Comparison of ENCODE assay signal across 10 mouse cellular contexts in the genomic region with DNA sequence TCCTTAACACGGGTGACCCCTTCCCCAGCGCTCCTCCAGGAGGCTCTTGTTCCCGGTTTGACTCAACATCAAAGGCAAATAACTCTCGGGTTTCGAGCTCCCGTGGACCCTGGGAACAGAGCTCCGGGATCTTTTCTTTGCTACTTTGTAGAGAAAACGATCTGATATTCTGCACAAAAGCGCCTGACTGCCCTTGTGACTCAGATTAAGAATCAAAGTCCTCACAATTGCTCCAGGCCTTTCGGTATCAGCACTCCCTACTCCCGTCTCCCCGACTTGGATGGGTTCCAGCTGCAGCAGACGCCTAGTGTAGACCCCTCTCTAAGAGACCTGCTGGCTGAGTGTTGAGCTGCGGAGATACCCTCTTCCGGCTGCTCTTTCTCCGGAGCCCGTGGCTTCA. TPM values are rescaled to one million over a fixed set of nuclear protein-coding genes. Genes with fewer than 3 reads are reported as not detected.
A peak's percentile ranks its signal among the peaks of the same experiment; 100 is the strongest.
DNase-seq lines count a peak whose midpoint lies in the region; ATAC-seq and TF ChIP-seq lines count a peak whose summit lies in the region.
"Had no signal": no experiment of that assay in that cellular context is flagged by ENCODE, and none has a peak within 500 bp of the region (broad histone marks: within the 10 kb centered on the region; RNA-seq: fewer than 3 reads in every experiment).

No protein-coding gene starts in this region.

- no peak overlapping the region for H3K9ac ChIP-seq in liver, embryonic 12.5 days
- H3K9ac ChIP-seq in liver, postnatal 0 days (replicated peaks) = no peak overlapping the region

- WGBS in liver, embryonic 12.5 days (ENCODE audit: insufficient replicate concordance) = 59% methylated on average over 17 of the region's 17 CpGs
- WGBS in liver, postnatal 0 days (ENCODE audit: insufficient replicate concordance) = 66% methylated on average over 17 of the region's 17 CpGs

- no peak overlapping the region for H3K27ac ChIP-seq in liver, embryonic 12.5 days
- no peak overlapping the region for H3K27ac ChIP-seq in liver, postnatal 0 days (ENCODE audit: low read depth)

- 0 out of 2 replicates have a peak, but pooled peaks cover 2% of the 10 kb centered on the region for H3K27me3 ChIP-seq in liver, embryonic 12.5 days (replicated peaks)
- H3K27me3 ChIP-seq in liver, postnatal 0 days (ENCODE audit: insufficient read depth, low read length) = no peaks in the 10 kb centered on the region

- H3K4me2 ChIP-seq in liver, embryonic 12.5 days = no peak overlapping the region
- no peak overlapping the region for H3K4me2 ChIP-seq in liver, postnatal 0 days (ENCODE audit: low read depth, low read length)

- no peaks in the 10 kb centered on the region for H3K9me3 ChIP-seq in liver, embryonic 12.5 days (replicated peaks)
- H3K9me3 ChIP-seq in liver, postnatal 0 days (ENCODE audit: low read length) = no peaks in the 10 kb centered on the region

- peak; percentile 31 for DNase-seq in embryo, embryonic 11 days
- no peak for DNase-seq in embryo, embryonic 9.5 days (ENCODE audit: extremely low spot score)
- peak; percentile 14 for DNase-seq in liver
- peak; percentile 24 for DNase-seq in kidney, postnatal 14 days
- peak; percentile 75 for DNase-seq in testis, postnatal 10 days (ENCODE audit: low spot score)
- DNase-seq in liver, postnatal 0 days = no peak
- DNase-seq: cerebellum, postnatal 36 days; right cerebral cortex, postnatal 25 days had no signal

- H3K36me3 ChIP-seq in liver, embryonic 12.5 days = no peaks in the 10 kb centered on the region
- H3K36me3 ChIP-seq in liver, postnatal 0 days (replicated peaks; ENCODE audit: insufficient read depth, low read length) = no peaks in the 10 kb centered on the region

- H3K4me3 ChIP-seq in liver, embryonic 12.5 days = no peak overlapping the region
- no peak overlapping the region for H3K4me3 ChIP-seq in liver, postnatal 0 days (ENCODE audit: low read depth, low read length)

- no peak for TF ChIP-seq CTCF in liver, postnatal 0 days (IDR thresholded peaks at IDR 0.05; ENCODE audit: low read depth)

- TF ChIP-seq EP300 in liver, postnatal 0 days (IDR thresholded peaks at IDR 0.05; ENCODE audit: low read depth) = no peak

- ATAC-seq in liver, embryonic 12.5 days = no peak
- no peak for ATAC-seq in activated CD4-positive, CD25-positive, alpha-beta regulatory T cell, adult 4 months
- no peak for ATAC-seq in liver, postnatal 0 days

- no peaks in the 10 kb centered on the region for H3K4me1 ChIP-seq in liver, embryonic 12.5 days
- H3K4me1 ChIP-seq in liver, postnatal 0 days (ENCODE audit: insufficient read depth) = no peaks in the 10 kb centered on the region

RNA-seq across cellular contexts. Expression of a gene that starts 33.1 kb away (rescaled TPM):
- polyA plus RNA-seq in liver, embryonic 12.5 days (2016; fragmentation: Nextera tagmentation; extraction: Ambion mirVana) = 46.0 and 47.7 TPM in 2 replicates
- 10 to 100 TPM; 30.3 to 32.8 TPM for polyA plus RNA-seq in activated CD4-positive, CD25-positive, alpha-beta regulatory T cell, adult 4 months (2017; shearing (Covaris generic))
- 12.1 and 15.3 TPM in 2 replicates for polyA plus RNA-seq in liver, postnatal 0 days (2015; fragmentation: Nextera tagmentation; extraction: Ambion mirVana)

Comparison
In these comparisons a context has a peak if more than half of its experiments do, and no peak if none do; other contexts are left out.
1. DNase-seq: peak in embryo, embryonic 11 days (single experiment), liver (single experiment), kidney, postnatal 14 days (single experiment) and testis, postnatal 10 days (single experiment); none in embryo, embryonic 9.5 days (single experiment) and liver, postnatal 0 days (single experiment).